Mouse (Mus musculus) adrenal gland, postnatal 4 days (tissue): Measurements from ENCODE around the gene Fcor. TPM values are rescaled to one million over a fixed set of nuclear protein-coding genes. Genes with fewer than 3 reads are reported as not detected.
A peak's percentile ranks its signal among the peaks of the same experiment; 100 is the strongest.

ENCODE experiments used
- DNase-seq, 2 experiments: peaks; one replicate each; pipeline ENCODE4 v3.0.0; 2021 to 2022; ENCODE audit warnings: low spot score in 2 of 2, mixed read lengths in 2 of 2
- total RNA-seq, 2 experiments: library from RNA; stranded (reverse); gene quantifications; 2 replicates each; pipeline ENCODE4 v1.2.3; 2021

The Fcor gene
- total RNA-seq, 2 experiments from 2014 or later, result 14.8 to 14.9 TPM

GRCm38 (mm10) chr8:3622119-3622518 lies 50.0 kb downstream of the Fcor start:
- no peak for DNase-seq

DNA sequence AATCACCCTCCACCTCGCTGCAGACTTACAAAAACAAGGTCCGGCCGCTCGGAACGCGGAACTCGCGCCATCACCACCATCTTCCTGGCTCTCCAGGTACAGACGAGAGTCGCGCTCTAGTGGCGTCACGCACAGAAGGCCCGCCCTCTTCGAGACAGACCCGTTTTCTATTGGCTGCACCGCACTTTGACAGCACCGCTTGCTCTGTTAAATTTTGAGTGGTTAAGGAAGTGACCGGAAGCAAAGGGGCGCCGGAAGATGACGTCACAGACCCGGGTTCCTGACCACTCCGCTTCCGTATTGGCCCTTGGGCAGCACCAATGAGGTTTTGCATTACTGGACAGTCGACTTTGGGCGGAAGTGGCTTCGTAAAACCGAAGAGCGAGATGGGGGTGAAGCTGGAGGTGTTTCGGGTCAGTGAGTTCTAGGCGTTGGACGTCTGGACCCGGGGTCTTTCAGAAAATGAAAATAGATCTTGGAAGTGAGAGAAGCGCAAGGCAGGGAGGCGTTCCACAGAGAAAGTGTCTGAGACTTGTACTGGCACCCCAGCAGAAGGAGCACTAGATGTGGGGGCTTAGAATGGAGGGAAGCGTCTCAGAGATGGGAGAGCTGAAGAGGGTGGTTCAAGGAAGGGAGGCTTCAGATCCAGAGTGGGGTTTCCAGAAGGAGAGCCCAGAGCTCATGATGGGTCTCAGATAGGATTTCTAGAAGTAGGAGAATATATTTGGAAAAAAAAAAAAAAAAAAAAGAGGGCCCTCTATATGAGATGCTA lies 50.8 kb downstream of the Fcor start, which contains the start of the genes Xab2 and Pet100:
Gene Xab2, minus strand, starts transcription at position 118 of the 772 bp plus-strand sequence.
Gene Pet100, plus strand, starts transcription at position 350 of the 772 bp plus-strand sequence.
- DNase-seq, result peak; percentile 78 to 95

Other genes with a start within 250 kb of the Fcor start
- 10 to 100 TPM; 11.0 to 13.5 TPM for gene Pex11g, start 204.7 kb downstream of the Fcor start, total RNA-seq
- under 1 TPM; 0.25 to 0.56 TPM for gene Tex45, start 201.5 kb downstream of the Fcor start, total RNA-seq
- 10 to 100 TPM; 33.7 to 35.6 TPM for gene Zfp358, start 179.2 kb downstream of the Fcor start, total RNA-seq
- gene Mcoln1, start 171.9 kb downstream of the Fcor start, total RNA-seq, result 10 to 100 TPM; 50.5 to 53.2 TPM
- gene Pnpla6, start 157.0 kb downstream of the Fcor start, total RNA-seq, result 10 to 100 TPM; 44.4 to 47.5 TPM
- under 1 TPM; 0.34 to 0.50 TPM for gene C330021F23Rik, start 104.4 kb downstream of the Fcor start, total RNA-seq
- gene Camsap3, start 85.1 kb downstream of the Fcor start, total RNA-seq, result 10 to 100 TPM; 14.2 to 18.5 TPM
- gene Xab2, start 51.0 kb downstream of the Fcor start, total RNA-seq, result 10 to 100 TPM; 48.2 to 48.8 TPM
- gene Pet100, start 50.8 kb downstream of the Fcor start, total RNA-seq, result 10 to 100 TPM; 90.1 to 98.4 TPM
- gene Pcp2, start 46.8 kb downstream of the Fcor start, total RNA-seq, result not detected
- 100 to 1,000 TPM; 107 to 136 TPM for gene Stxbp2, start 41.4 kb downstream of the Fcor start, total RNA-seq
- gene Retn, start 16.6 kb downstream of the Fcor start, total RNA-seq, result 1 to 10 TPM; 1.3 to 1.7 TPM
- gene Mcemp1, start 6.6 kb downstream of the Fcor start, total RNA-seq, result 1 to 10 TPM; 1.1 to 1.2 TPM
- 10 to 100 TPM; 21.7 to 23.8 TPM for gene Trappc5, start 3.9 kb upstream of the Fcor start, total RNA-seq
- gene Fcer2a, start 21.8 kb upstream of the Fcor start, total RNA-seq, result under 1 TPM in 1 of 2 experiments, not detected in 1; 0.14 TPM
- 1 to 10 TPM in 1 of 2 experiments, not detected in 1; 4.1 TPM for gene Clec4g, start 48.3 kb upstream of the Fcor start, total RNA-seq
- gene Cd209a, start 76.6 kb upstream of the Fcor start, total RNA-seq, result not detected
- not detected for gene Cd209e, start 181.9 kb upstream of the Fcor start, total RNA-seq
- gene Cd209d, start 206.2 kb upstream of the Fcor start, total RNA-seq, result not detected